Mouse (Mus musculus) MEL (cell line): ENCODE data around the gene Rinl. TPM values are rescaled to one million over a fixed set of nuclear protein-coding genes. Genes with fewer than 3 reads are reported as not detected.

Source experiments
- DNase-seq: peaks from one replicate; pipeline ENCODE4 v3.0.0; 2011; ENCODE audit warnings: low read depth, low spot score
- H3K27ac ChIP-seq: 2 replicates; pipeline ENCODE4 v1.5.1; 2012; ENCODE audit warnings: low read depth, mild to moderate bottlenecking, control low read depth, low read length, moderate library complexity; ENCODE audit not compliant: control insufficient read depth
- H3K27me3 ChIP-seq, 2 experiments: fragments of 150-350 bp in 1 of 2; sonication (generic) in 1 of 2; 2 replicates each; pipeline ENCODE4 v1.6.1; 2012; ENCODE audit warnings: low read length in 2 of 2, mild to moderate bottlenecking in 2 of 2, improper control_type of control experiment in 1 of 2, moderate library complexity in 1 of 2; ENCODE audit not compliant: insufficient read depth in 2 of 2, control insufficient read depth in 1 of 2
- H3K36me3 ChIP-seq, 2 experiments: 2 replicates each; pipeline ENCODE4 v1.6.1; 2012 to 2014; ENCODE audit warnings: low read length in 2 of 2, improper control_type of control experiment in 1 of 2, inconsistent platforms in 1 of 2, mild to moderate bottlenecking in 1 of 2; ENCODE audit not compliant: insufficient read depth in 2 of 2, control insufficient read depth in 1 of 2
- H3K4me1 ChIP-seq, 2 experiments: fragments of 150-350 bp in 1 of 2; sonication (generic) in 1 of 2; 2 replicates each; pipeline ENCODE4 v1.6.1; 2012; ENCODE audit warnings: low read length in 2 of 2, improper control_type of control experiment in 1 of 2, mild to moderate bottlenecking in 1 of 2; ENCODE audit not compliant: insufficient read depth in 2 of 2, control insufficient read depth in 1 of 2
- H3K4me3 ChIP-seq, 2 experiments: fragments of 150-350 bp in 1 of 2; sonication (generic) in 1 of 2; 2 replicates each; pipeline ENCODE4 v1.5.1; 2012; ENCODE audit warnings: low read depth in 2 of 2, low read length in 2 of 2, mild to moderate bottlenecking in 2 of 2, moderate library complexity in 2 of 2, control low read depth in 1 of 2, improper control_type of control experiment in 1 of 2; ENCODE audit not compliant: control insufficient read depth in 1 of 2, insufficient read depth in 1 of 2
- H3K79me2 ChIP-seq: 2 replicates; pipeline ENCODE4 v1.6.1; 2012; ENCODE audit warnings: mild to moderate bottlenecking, low read length, moderate library complexity; ENCODE audit not compliant: control insufficient read depth, poor library complexity, insufficient read depth
- H3K9ac ChIP-seq: 2 replicates; pipeline ENCODE4 v1.6.1; 2012; ENCODE audit warnings: low read depth, mild to moderate bottlenecking, control low read depth, low read length, moderate library complexity; ENCODE audit not compliant: control insufficient read depth, poor library complexity, severe bottlenecking
- H3K9me3 ChIP-seq: fragments of 150-350 bp; sonication (generic); replicated peaks from 2 replicates; pipeline ENCODE4 v1.6.1; 2012; ENCODE audit warnings: mild to moderate bottlenecking, low read length, improper control_type of control experiment, moderate library complexity; ENCODE audit not compliant: insufficient read depth
- BHLHE40 ChIP-seq: IDR thresholded peaks from 2 replicates; pipeline ENCODE4 v1.6.1; 2012; ENCODE audit warnings: low read depth, mild to moderate bottlenecking, inconsistent platforms, low read length, improper control_type of control experiment, borderline replicate concordance
- CHD1 ChIP-seq: IDR thresholded peaks from 2 replicates; pipeline ENCODE4 v1.6.1; 2012; ENCODE audit warnings: low read depth, mild to moderate bottlenecking, inconsistent platforms, low read length, improper control_type of control experiment
- CHD2 ChIP-seq: IDR thresholded peaks from 2 replicates; pipeline ENCODE4 v1.6.1; 2011; ENCODE audit warnings: low read length, improper control_type of control experiment
- CTCF ChIP-seq, 3 experiments: IDR thresholded peaks in 2 of 3; conservative IDR thresholded peaks in 1 of 3; 2 replicates each; pipeline ENCODE4 v1.5.1; 2011 to 2012; ENCODE audit warnings: low read length in 3 of 3, low read depth in 2 of 3, mild to moderate bottlenecking in 2 of 3, improper control_type of control experiment in 1 of 3, inconsistent platforms in 1 of 3, mixed read lengths in 1 of 3, moderate library complexity in 1 of 3; ENCODE audit not compliant: control insufficient read depth in 1 of 3, insufficient read depth in 1 of 3, poor library complexity in 1 of 3, severe bottlenecking in 1 of 3
- E2F4 ChIP-seq: IDR thresholded peaks from 2 replicates; pipeline ENCODE4 v1.6.1; 2011; ENCODE audit warnings: low read depth, low read length, improper control_type of control experiment, borderline replicate concordance
- ELF1 ChIP-seq: IDR thresholded peaks from 2 replicates; pipeline ENCODE4 v1.6.1; 2014; ENCODE audit warnings: low read depth, mild to moderate bottlenecking, inconsistent platforms, low read length, improper control_type of control experiment, moderate library complexity
- EP300 ChIP-seq, 2 experiments: IDR thresholded peaks; 2 replicates each; pipeline ENCODE4 v1.6.1; 2011; ENCODE audit warnings: improper control_type of control experiment in 2 of 2, low read length in 2 of 2, low read depth in 1 of 2, mild to moderate bottlenecking in 1 of 2
- ETS1 ChIP-seq: IDR thresholded peaks from 2 replicates; pipeline ENCODE4 v1.6.1; 2012; ENCODE audit warnings: low read depth, mild to moderate bottlenecking, inconsistent platforms, low read length, improper control_type of control experiment, moderate library complexity
- HCFC1 ChIP-seq: IDR thresholded peaks from 2 replicates; pipeline ENCODE4 v1.6.1; 2012; ENCODE audit warnings: low read depth, mild to moderate bottlenecking, inconsistent platforms, low read length, improper control_type of control experiment, moderate library complexity
- JUND ChIP-seq: IDR thresholded peaks from 2 replicates; pipeline ENCODE4 v1.6.1; 2011; ENCODE audit warnings: low read depth, mild to moderate bottlenecking, improper control_type of control experiment, low read length
- MAX ChIP-seq: IDR thresholded peaks from 2 replicates; pipeline ENCODE4 v1.6.1; 2011; ENCODE audit warnings: low read length, improper control_type of control experiment
- MXI1 ChIP-seq: IDR thresholded peaks from 2 replicates; pipeline ENCODE4 v1.6.1; 2011; ENCODE audit warnings: mild to moderate bottlenecking, low read depth, low read length, improper control_type of control experiment
- MYB ChIP-seq: IDR thresholded peaks from 2 replicates; pipeline ENCODE4 v1.6.1; 2011; ENCODE audit warnings: mild to moderate bottlenecking, low read depth, low read length, improper control_type of control experiment
- MYC ChIP-seq: IDR thresholded peaks from 2 replicates; pipeline ENCODE4 v1.6.1; 2011; ENCODE audit warnings: low read depth, mild to moderate bottlenecking, low read length, improper control_type of control experiment, moderate library complexity
- NELFE ChIP-seq: IDR thresholded peaks from 2 replicates; pipeline ENCODE4 v1.6.1; 2011; ENCODE audit warnings: low read depth, low read length, improper control_type of control experiment
- NRF1 ChIP-seq: IDR thresholded peaks from 2 replicates; pipeline ENCODE4 v1.6.1; 2014; ENCODE audit warnings: low read depth, mild to moderate bottlenecking, inconsistent platforms, low read length, improper control_type of control experiment, moderate library complexity; ENCODE audit not compliant: poor library complexity, insufficient read depth, severe bottlenecking
- POLR2A ChIP-seq, 2 experiments: IDR thresholded peaks; 2 replicates each; pipeline ENCODE4 v1.6.1; 2011 to 2012; ENCODE audit warnings: low read length in 2 of 2, mild to moderate bottlenecking in 2 of 2, control low read depth in 1 of 2, improper control_type of control experiment in 1 of 2, low read depth in 1 of 2, moderate library complexity in 1 of 2; ENCODE audit not compliant: control insufficient read depth in 1 of 2, insufficient read depth in 1 of 2, poor library complexity in 1 of 2
- POLR2AphosphoS2 ChIP-seq: IDR thresholded peaks from 2 replicates; pipeline ENCODE4 v1.6.1; 2011; ENCODE audit warnings: low read length, improper control_type of control experiment
- POLR2AphosphoS5 ChIP-seq: IDR thresholded peaks from 2 replicates; pipeline ENCODE4 v1.6.1; 2012; ENCODE audit warnings: low read depth, borderline replicate concordance, mild to moderate bottlenecking, inconsistent platforms, low read length, moderate library complexity, mixed read lengths
- SIN3A ChIP-seq: IDR thresholded peaks from 2 replicates; pipeline ENCODE4 v1.6.1; 2012; ENCODE audit warnings: low read length, improper control_type of control experiment, inconsistent platforms
- SMC3 ChIP-seq: IDR thresholded peaks from 2 replicates; pipeline ENCODE4 v1.6.1; 2011; ENCODE audit warnings: low read depth, low read length, improper control_type of control experiment
- TAL1 ChIP-seq: IDR thresholded peaks from 2 replicates; pipeline ENCODE4 v1.6.1; 2012; ENCODE audit warnings: mild to moderate bottlenecking, inconsistent platforms, low read length, moderate library complexity, mixed read lengths
- UBTF ChIP-seq: IDR thresholded peaks from 2 replicates; pipeline ENCODE4 v1.6.1; 2012; ENCODE audit warnings: low read depth, mild to moderate bottlenecking, inconsistent platforms, low read length, improper control_type of control experiment, moderate library complexity, borderline replicate concordance; ENCODE audit not compliant: insufficient read depth
- ZC3H11A ChIP-seq: IDR thresholded peaks from 2 replicates; pipeline ENCODE4 v1.6.1; 2012; ENCODE audit warnings: low read depth, mild to moderate bottlenecking, inconsistent platforms, low read length, improper control_type of control experiment
- ZKSCAN1 ChIP-seq: IDR thresholded peaks from 2 replicates; pipeline ENCODE4 v1.6.1; 2012; ENCODE audit warnings: low read depth, mild to moderate bottlenecking, inconsistent platforms, low read length, improper control_type of control experiment, moderate library complexity
- ZMIZ1 ChIP-seq: IDR thresholded peaks from 2 replicates; pipeline ENCODE4 v1.6.1; 2012; ENCODE audit warnings: low read depth, mild to moderate bottlenecking, inconsistent platforms, low read length, improper control_type of control experiment, moderate library complexity
- ZNF384 ChIP-seq: IDR thresholded peaks from 2 replicates; pipeline ENCODE4 v1.6.1; 2012; ENCODE audit warnings: low read depth, mild to moderate bottlenecking, inconsistent platforms, low read length, improper control_type of control experiment
- polyA plus RNA-seq, 2 experiments: library from polyadenylated mRNA; stranded (reverse) in 1 of 2; unstranded in 1 of 2; fragments of >175 nt in 1 of 2; fragments of >200 nt in 1 of 2; gene quantifications; 2 replicates each; pipeline versions ENCODE4 v1.2.1 to v1.2.4; 2012; ENCODE audit warnings: low replicate concordance in 2 of 2, low read depth in 1 of 2; ENCODE audit not compliant: insufficient read length in 2 of 2, insufficient read depth in 1 of 2, missing spikeins in 1 of 2
- total RNA-seq: library from RNA; depleted of rRNA; stranded (reverse); fragments of 300-350 nt; gene quantifications from 2 replicates; pipeline ENCODE4 v1.2.3, GENCODE M21; 2012

The Rinl gene
- total and polyA plus RNA-seq, 3 experiments = 39.9 to 63.9 TPM; not detected in 1

DNA sequence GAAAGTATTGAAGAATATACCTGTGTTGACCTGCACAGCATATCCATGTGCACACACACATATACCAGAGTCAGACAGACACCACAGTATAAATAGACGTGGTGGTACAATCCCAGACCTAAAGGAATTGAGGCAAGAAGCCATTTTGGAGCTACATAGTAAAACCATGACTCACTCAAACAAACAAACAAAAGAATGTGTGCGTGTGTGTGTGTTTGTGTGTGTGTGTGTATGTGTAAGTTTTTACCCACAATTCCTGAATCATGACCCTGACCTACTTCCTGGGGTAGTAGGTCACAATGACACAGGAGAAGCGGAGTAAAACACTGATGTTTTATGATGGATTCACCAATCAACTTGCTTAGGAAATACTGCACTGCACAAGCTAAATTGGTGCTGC is 12.7 kb downstream of the Rinl start:
- peaks cover 0 to 22% of the 10 kb centered on the region in 2 experiments; a peak in 2 of 4 replicates for H3K36me3 ChIP-seq
- DNase-seq = peak; percentile 12
- no peak overlapping the region for H3K4me3 ChIP-seq
- no peaks in the 10 kb centered on the region for H3K9me3 ChIP-seq
- no peak overlapping the region for H3K27ac ChIP-seq
- H3K27me3 ChIP-seq = no peaks in the 10 kb centered on the region
- H3K4me1 ChIP-seq = peaks cover 18% of the 10 kb centered on the region in 2 experiments
- H3K79me2 ChIP-seq = peaks cover 5% of the 10 kb centered on the region; the same call in 1 of the 2 replicates
- TF ChIP-seq E2F4 (no peak), NRF1 (no peak), CTCF (IDR thresholded peaks at IDR 0.05 in 2 of 3, conservative IDR thresholded peaks at IDR 0.05 in 1 of 3; ENCODE audit: control insufficient read depth in 1 of 3, insufficient read depth in 1 of 3, low read depth in 2 of 3, low read length in 3 of 3, poor library complexity in 1 of 3, severe bottlenecking in 1 of 3) (no peak), CHD2 (no peak), BHLHE40 (no peak), MYC (no peak), ZMIZ1 (no peak), ETS1 (no peak), JUND (no peak), EP300 (IDR thresholded peaks at IDR 0.05; ENCODE audit: low read depth in 1 of 2, low read length in 2 of 2) (no peak), MXI1 (no peak), POLR2AphosphoS5 (no peak), CHD1 (no peak), NELFE (no peak), MYB (no peak), UBTF (no peak), POLR2AphosphoS2 (no peak), ZKSCAN1 (no peak)
- H3K9ac ChIP-seq = no peak overlapping the region

DNA sequence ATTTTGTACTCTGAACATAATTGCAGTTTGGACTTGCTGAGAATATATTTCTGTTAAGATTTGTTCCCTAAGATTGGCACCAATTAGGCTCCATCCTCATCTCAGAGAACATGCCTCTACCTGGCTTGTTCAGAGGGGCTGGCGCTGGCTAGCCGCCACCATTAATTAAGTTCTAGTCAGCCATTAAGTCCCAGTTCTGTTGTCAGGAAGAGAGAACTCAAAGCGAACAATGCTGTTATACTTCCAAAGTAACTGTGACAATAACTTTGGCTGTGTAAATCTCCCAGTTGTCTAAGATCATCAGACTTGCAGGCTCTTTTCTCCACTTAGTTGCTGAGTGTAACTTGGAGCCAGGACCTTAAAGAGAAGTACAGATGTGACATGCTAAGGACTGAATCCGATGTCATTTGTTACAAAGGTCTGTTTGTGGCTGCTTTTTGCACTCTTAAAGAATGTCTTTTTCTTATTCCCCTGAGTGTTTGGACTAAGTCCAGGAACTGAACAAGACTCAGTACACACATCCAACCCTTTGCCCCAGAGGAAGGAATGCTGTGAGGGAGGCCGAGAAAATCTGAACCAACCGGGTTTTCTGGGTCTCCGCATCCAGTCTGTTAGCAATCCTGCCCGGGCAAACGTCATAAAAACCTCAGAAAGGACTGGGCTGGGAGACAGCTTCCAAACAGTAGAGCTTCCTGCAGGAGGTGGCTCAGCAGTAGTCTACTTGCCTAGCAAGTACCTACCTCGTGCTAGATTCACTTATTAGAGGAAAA is 13.3 kb downstream of the Rinl start:
- no peak for TF ChIP-seq SMC3
- no peak for TF ChIP-seq ELF1
- no peak for TF ChIP-seq SIN3A
- no peak for TF ChIP-seq POLR2A (IDR thresholded peaks at IDR 0.05; ENCODE audit: control insufficient read depth in 1 of 2, insufficient read depth in 1 of 2, low read depth in 1 of 2, low read length in 2 of 2, poor library complexity in 1 of 2)
- TF ChIP-seq JUND = no peak
- no peak for TF ChIP-seq CHD1
- no peak for TF ChIP-seq TAL1
- TF ChIP-seq ZMIZ1 = no peak
- TF ChIP-seq NELFE = no peak
- TF ChIP-seq MXI1 = no peak
- TF ChIP-seq HCFC1 = no peak
- TF ChIP-seq ZC3H11A = no peak
- no peak for TF ChIP-seq MAX
- TF ChIP-seq ZNF384 = no peak
- no peak for TF ChIP-seq E2F4
- peaks cover under 1% of the 10 kb centered on the region; the same call in 1 of the 2 replicates for H3K79me2 ChIP-seq
- H3K9me3 ChIP-seq = no peaks in the 10 kb centered on the region
- peak overlapping the region; percentile 72 for H3K27ac ChIP-seq
- H3K27me3 ChIP-seq = no peaks in the 10 kb centered on the region
- peaks cover 0 to 22% of the 10 kb centered on the region in 2 experiments; a peak in 2 of 4 replicates for H3K36me3 ChIP-seq
- peak overlapping the region; percentile 44 for H3K9ac ChIP-seq
- H3K4me3 ChIP-seq = 0 out of 4 replicates have a peak overlapping the region, but pooled peaks of 1 of the 2 experiments have one; percentile 4
- DNase-seq = no peak
- H3K4me1 ChIP-seq = peaks cover 18 to 19% of the 10 kb centered on the region in 2 experiments
